Mouse (Mus musculus) fat pad, adult 2 months (tissue): ENCODE data around the gene Gm9970.

Source experiments
- DNase-seq: peaks from one replicate; pipeline ENCODE4 v3.0.0-alpha.2; 2011; ENCODE audit warnings: low read depth, low spot score; ENCODE audit errors: extremely low read depth

Gm9970 gene

GRCm38 (mm10) chr5:31240637-31241521 is at the start of gene Gm9970, which contains the start of gene Nrbp1:
Gm9970 (minus strand) TSS chr5:31241232.
Nrbp1 (plus strand) TSS chr5:31240864.
- no peak for DNase-seq

- DNase-seq, result no peak
These were observed 48.7 kb upstream of the Gm9970 start for GRCm38 (mm10) chr5:31289626-31290230.

- no peak for DNase-seq
These were observed 47.6 kb upstream of the Gm9970 start for GRCm38 (mm10) chr5:31288655-31289054.

GRCm38 (mm10) chr5:31288225-31288624 is 47.2 kb upstream of the Gm9970 start:
- no peak for DNase-seq

GRCm38 (mm10) chr5:31279245-31279988 is 38.4 kb upstream of the Gm9970 start:
- DNase-seq, result no peak

- DNase-seq, result no peak
These were observed 32.0 kb upstream of the Gm9970 start for GRCm38 (mm10) chr5:31273018-31273417.

- DNase-seq, result no peak
These were observed 26.7 kb upstream of the Gm9970 start for GRCm38 (mm10) chr5:31267686-31268085.

- no peak for DNase-seq
These were observed 25.1 kb upstream of the Gm9970 start for GRCm38 (mm10) chr5:31266101-31266500.

GRCm38 (mm10) chr5:31257616-31258015 is 16.6 kb upstream of the Gm9970 start:
- DNase-seq, result no peak

- DNase-seq, result no peak
These were observed 14.9 kb upstream of the Gm9970 start for GRCm38 (mm10) chr5:31255971-31256370.

GRCm38 (mm10) chr5:31255381-31255780 is 14.3 kb upstream of the Gm9970 start:
- no peak for DNase-seq

- no peak for DNase-seq
These were observed 13.9 kb upstream of the Gm9970 start for GRCm38 (mm10) chr5:31254901-31255300.

- peak; percentile 70 for DNase-seq
These were observed 13.4 kb upstream of the Gm9970 start for GRCm38 (mm10) chr5:31254452-31254851.

GRCm38 (mm10) chr5:31253806-31254205 is 12.8 kb upstream of the Gm9970 start:
- no peak for DNase-seq

- no peak for DNase-seq
These were observed 11.9 kb upstream of the Gm9970 start for GRCm38 (mm10) chr5:31252795-31253545.

GRCm38 (mm10) chr5:31252151-31252550 is 11.1 kb upstream of the Gm9970 start:
- no peak for DNase-seq

- DNase-seq, result no peak
These were observed 10.6 kb upstream of the Gm9970 start, which contains the start of gene Krtcap3 for GRCm38 (mm10) chr5:31251541-31252101. Krtcap3 (plus strand) TSS chr5:31251691.

- no peak for DNase-seq
These were observed 9.7 kb upstream of the Gm9970 start for GRCm38 (mm10) chr5:31250716-31251115.

GRCm38 (mm10) chr5:31242191-31242590 is 1.2 kb upstream of the Gm9970 start:
- no peak for DNase-seq

- DNase-seq, result no peak
These were observed 546 bp upstream of the Gm9970 start for GRCm38 (mm10) chr5:31241522-31242034.
